Mouse (Mus musculus) heart, adult 2 months (tissue): Measurements from ENCODE around the gene Gm44790. TPM values are rescaled to one million over a fixed set of nuclear protein-coding genes. Genes with fewer than 3 reads are reported as not detected.

Source experiments
- DNase-seq, 2 experiments: peaks; one replicate each; pipeline ENCODE4 v3.0.0; 2021
- H3K27ac ChIP-seq: fragments of 200-600 bp; 2 replicates; pipeline ENCODE4 v1.8.1; 2022
- H3K27me3 ChIP-seq: fragments of 200-500 bp; 2 replicates; pipeline ENCODE4 v1.6.1; 2012; ENCODE audit warnings: mild to moderate bottlenecking, low read length, inconsistent platforms, mixed read lengths; ENCODE audit not compliant: control insufficient read depth, insufficient read depth
- H3K36me3 ChIP-seq: fragments of 200-500 bp; 2 replicates; pipeline ENCODE4 v1.6.1; 2012; ENCODE audit warnings: low read length, inconsistent platforms; ENCODE audit not compliant: control insufficient read depth, insufficient read depth
- H3K4me1 ChIP-seq: fragments of 200-500 bp; 2 replicates; pipeline ENCODE4 v1.6.1; 2011; ENCODE audit warnings: low read length; ENCODE audit not compliant: control insufficient read depth, insufficient read depth
- H3K4me3 ChIP-seq: fragments of 200-600 bp; 2 replicates; pipeline ENCODE4 v1.8.1; 2022
- H3K79me2 ChIP-seq: fragments of 200-500 bp; replicated peaks from 2 replicates; pipeline ENCODE4 v1.6.1; 2012; ENCODE audit warnings: mild to moderate bottlenecking, inconsistent platforms, low read length, moderate library complexity, mixed read lengths; ENCODE audit not compliant: control insufficient read depth, insufficient read depth
- H3K9ac ChIP-seq: fragments of 200-500 bp; 2 replicates; pipeline ENCODE4 v1.6.1; 2012; ENCODE audit warnings: low read depth, mild to moderate bottlenecking, control low read depth, inconsistent platforms, low read length, mixed read lengths
- CTCF ChIP-seq: fragments of 200-600 bp; IDR thresholded peaks from 2 replicates; pipeline ENCODE4 v1.8.1; 2022; ENCODE audit warnings: antibody characterized with exemption, mild to moderate bottlenecking, moderate library complexity
- EP300 ChIP-seq: fragments of 200-500 bp; IDR thresholded peaks from 2 replicates; pipeline ENCODE4 v1.6.1; 2011; ENCODE audit warnings: low read depth, low read length, control low read depth; ENCODE audit not compliant: insufficient read depth
- POLR2A ChIP-seq: fragments of 200-500 bp; IDR thresholded peaks from 2 replicates; pipeline ENCODE4 v1.6.1; 2011; ENCODE audit warnings: mild to moderate bottlenecking, low read depth, low read length, control low read depth; ENCODE audit not compliant: insufficient read depth
- WGBS: fragments of 180-500 bp; shearing (Covaris S2); methylation state at CpG from one replicate; pipeline ENCODE4 v1.1.7; 2018; 5-methylcytosine and 5-hydroxymethylcytosine counted together
- intact Hi-C: fragments of 180-260 bp; cut with DNase I; formaldehyde crosslinking; loops from one replicate; pipeline ENCODE4 v1.15.1; 2025
- polyA plus RNA-seq: library from polyadenylated mRNA; depleted of rRNA; stranded (reverse); fragments of >200 nt; gene quantifications from 2 replicates; pipeline ENCODE4 v1.2.3, GENCODE M21; 2012
- total RNA-seq, 2 experiments: library from RNA; stranded (reverse); gene quantifications; 2 replicates each; pipeline ENCODE4 v1.2.3; 2021

The Gm44790 gene
- total and polyA plus RNA-seq, 3 experiments = not detected

DNA sequence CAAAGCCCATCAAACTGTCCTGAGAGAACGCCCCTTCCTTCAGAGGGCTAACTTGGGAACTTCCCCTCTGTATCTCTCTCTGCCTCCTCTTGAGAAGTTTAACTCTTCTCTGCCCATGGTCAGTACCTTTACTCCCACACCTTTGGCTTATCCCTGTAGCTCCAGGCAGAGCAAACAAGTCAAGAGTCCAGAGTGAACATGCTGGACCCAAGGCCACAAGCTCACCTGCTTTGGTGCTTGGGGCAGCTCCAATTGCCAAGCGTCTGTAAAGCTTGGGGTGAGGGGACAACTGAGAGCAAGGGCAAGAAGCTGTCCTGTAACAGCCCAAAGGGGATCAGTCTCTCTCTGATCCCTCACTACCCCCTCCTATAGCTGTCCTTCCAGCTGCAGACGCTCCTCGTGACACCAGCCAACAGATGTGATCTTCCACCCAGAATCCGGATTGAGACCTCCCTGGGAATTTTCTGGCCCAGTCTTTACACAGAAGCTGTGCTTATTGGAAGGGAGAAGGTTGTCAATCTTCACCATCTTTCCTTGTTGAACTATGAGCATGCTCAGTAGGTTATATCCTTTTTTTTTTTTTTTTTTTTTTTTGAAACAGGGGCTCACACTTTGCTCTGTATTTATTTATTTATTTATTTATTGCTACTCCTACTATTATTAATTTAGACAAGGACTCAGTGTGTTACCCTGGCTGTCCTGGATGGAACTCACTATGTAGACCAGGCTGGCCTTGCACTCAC lies 40.9 kb upstream of the Gm44790 start:
- Histone ChIP-seq H3K79me2 (no peaks in the 10 kb centered on the region), H3K27ac (no peak overlapping the region), H3K36me3 (no peaks in the 10 kb centered on the region), H3K27me3 (no peaks in the 10 kb centered on the region), H3K4me3 (no peak overlapping the region), H3K4me1 (no peaks in the 10 kb centered on the region), H3K9ac (no peak overlapping the region)
- TF ChIP-seq EP300 (no peak), POLR2A (no peak), CTCF (no peak)
- DNase-seq = no peak
- 86% methylated on average over 5 of the region's 5 CpGs for WGBS
- intact Hi-C loops = no loop called here

DNA sequence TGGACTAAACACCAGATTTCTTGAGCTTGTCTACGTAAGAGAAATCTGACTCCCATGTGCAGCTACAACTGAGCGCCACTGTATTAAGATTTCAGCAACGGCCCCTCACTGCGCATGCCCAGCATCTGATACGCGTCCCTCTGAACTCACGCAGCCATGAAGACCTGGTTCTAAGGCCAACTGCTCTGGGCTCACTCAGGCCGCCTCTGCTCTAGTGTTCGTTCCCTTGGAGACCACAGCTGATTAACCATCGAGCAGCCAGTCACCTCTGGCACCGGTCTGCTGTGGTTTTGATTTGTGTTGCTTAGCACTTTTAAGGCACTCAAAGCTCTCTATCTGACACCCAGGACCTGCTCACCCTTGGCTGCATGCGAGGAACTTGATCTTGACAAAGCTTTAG lies 39.1 kb upstream of the Gm44790 start:
- Histone ChIP-seq H3K4me1 (no peaks in the 10 kb centered on the region), H3K36me3 (no peaks in the 10 kb centered on the region), H3K9ac (no peak overlapping the region), H3K27me3 (no peaks in the 10 kb centered on the region), H3K27ac (no peak overlapping the region), H3K79me2 (no peaks in the 10 kb centered on the region), H3K4me3 (no peak overlapping the region)
- intact Hi-C loops = no loop called here
- 82% methylated on average over 12 of the region's 12 CpGs for WGBS
- TF ChIP-seq EP300 = no peak
- TF ChIP-seq POLR2A = no peak
- TF ChIP-seq CTCF = no peak
- DNase-seq = no peak

DNA sequence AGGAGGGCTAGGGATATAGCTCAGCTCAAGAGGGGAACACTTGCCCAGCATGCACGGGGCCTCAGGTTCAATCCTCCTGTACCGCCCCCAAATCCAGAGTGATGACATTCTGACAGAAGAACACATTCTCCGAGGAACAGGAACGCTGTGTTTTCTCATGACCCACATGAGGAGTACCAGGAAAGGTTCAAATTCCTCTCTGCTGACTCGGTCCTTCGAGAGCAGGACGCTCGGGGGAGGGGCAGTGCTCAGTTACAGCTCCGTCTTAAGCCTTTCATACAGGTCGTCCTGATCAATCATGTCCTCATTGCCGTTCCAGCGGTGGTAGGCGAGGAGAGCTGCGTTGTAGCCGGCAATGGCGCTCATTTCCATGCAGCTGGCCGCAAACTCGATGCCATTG lies 38.0 kb upstream of the Gm44790 start:
- no peak for DNase-seq
- 61% methylated on average over 18 of the region's 18 CpGs for WGBS

DNA sequence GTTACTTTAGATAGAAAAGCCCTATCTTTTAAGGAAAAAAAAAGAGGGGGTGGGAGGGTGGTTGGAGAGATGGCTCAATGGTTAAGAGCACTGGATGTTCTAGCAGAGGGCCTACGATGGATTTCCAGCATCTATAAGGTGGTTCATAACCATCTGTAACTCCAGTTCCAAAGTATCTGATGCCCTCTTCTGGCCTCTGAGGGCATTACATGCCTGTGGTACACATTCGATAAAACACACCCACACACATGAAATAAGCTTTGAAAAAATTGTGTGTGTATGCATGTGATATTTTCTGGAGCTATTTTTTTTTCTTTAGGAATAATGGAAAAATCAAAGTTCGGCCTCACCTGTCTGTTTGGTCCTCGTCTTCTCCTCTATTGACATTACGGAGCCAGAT lies 35.1 kb upstream of the Gm44790 start:
- no peak for DNase-seq
- intact Hi-C loops = no loop called here
- Histone ChIP-seq H3K36me3 (no peaks in the 10 kb centered on the region; the same call in 1 of the 2 replicates), H3K79me2 (no peaks in the 10 kb centered on the region), H3K27ac (no peak overlapping the region), H3K27me3 (no peaks in the 10 kb centered on the region), H3K4me3 (no peak overlapping the region), H3K4me1 (peaks cover 3% of the 10 kb centered on the region; the same call in 1 of the 2 replicates), H3K9ac (no peak overlapping the region)
- 98% methylated on average over 5 of the region's 5 CpGs for WGBS
- TF ChIP-seq POLR2A (no peak), CTCF (peak; percentile 61)

More for the DNA sequence above, 38.0 kb upstream of the Gm44790 start:
- H3K27me3 ChIP-seq = no peaks in the 10 kb centered on the region
- H3K4me1 ChIP-seq = no peaks in the 10 kb centered on the region
- no peak overlapping the region for H3K4me3 ChIP-seq
- no peak overlapping the region for H3K27ac ChIP-seq
- intact Hi-C loops = no loop called here
- no peaks in the 10 kb centered on the region for H3K36me3 ChIP-seq
- no peaks in the 10 kb centered on the region for H3K79me2 ChIP-seq
- H3K9ac ChIP-seq = no peak overlapping the region
- no peak for TF ChIP-seq CTCF
- no peak for TF ChIP-seq POLR2A
- TF ChIP-seq EP300 = no peak

DNA sequence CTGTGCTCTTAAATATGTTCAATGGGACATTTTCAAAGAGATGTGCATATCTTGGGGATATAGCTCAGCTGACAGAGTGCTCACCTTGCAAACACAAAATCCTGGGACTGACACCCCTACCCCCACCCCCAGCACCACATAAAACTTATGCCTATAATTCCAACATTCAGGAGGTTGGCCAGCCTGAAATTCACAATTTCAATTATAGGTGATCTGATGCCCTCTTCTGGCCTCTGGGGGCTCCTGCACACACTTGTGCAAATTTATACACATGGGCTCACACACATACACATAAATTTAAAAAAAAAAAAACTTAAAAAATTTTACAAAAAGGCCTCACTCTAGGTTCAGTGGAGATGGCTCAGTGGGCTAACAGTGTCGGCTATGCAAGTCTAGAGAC lies 33.3 kb upstream of the Gm44790 start:
- no peak overlapping the region for H3K27ac ChIP-seq

DNA sequence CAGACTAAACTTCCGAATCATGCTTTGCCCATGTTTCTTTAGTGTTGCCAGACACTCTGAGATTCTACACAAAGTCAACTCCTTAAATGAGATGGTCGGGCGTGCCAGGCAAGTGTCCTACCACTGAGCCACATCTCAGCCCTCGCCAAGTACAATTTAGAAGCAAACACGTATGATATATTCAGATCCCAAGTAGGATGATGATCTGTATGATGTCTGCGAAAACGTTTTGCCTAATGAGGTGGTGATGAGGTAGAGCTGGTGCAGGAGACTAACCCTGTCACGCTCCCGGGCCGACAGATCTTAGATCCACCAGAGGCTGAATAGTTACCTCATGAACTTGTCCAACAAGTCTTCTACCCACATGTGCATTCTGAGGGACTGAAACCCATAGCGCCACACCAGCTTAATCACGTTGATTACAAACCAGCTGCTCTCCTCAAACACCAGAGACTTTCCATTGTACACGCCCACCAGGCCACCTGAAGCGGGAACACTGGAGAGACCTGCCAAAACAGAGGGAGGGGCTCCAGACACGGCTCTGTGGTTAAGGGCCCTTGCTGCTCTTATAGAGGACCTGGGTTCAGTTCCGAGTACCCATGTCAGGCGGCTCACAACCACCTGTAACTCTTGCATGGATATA lies 32.3 kb upstream of the Gm44790 start:
- intact Hi-C loops = no loop called here
- Histone ChIP-seq H3K27me3 (no peaks in the 10 kb centered on the region), H3K36me3 (no peaks in the 10 kb centered on the region; the same call in 1 of the 2 replicates), H3K4me1 (peaks cover 6% of the 10 kb centered on the region; the same call in 1 of the 2 replicates), H3K9ac (no peak overlapping the region), H3K4me3 (no peak overlapping the region), H3K79me2 (no peaks in the 10 kb centered on the region), H3K27ac (no peak overlapping the region)
- 93% methylated on average over 17 of the region's 17 CpGs for WGBS
- TF ChIP-seq CTCF (no peak), POLR2A (no peak), EP300 (no peak)
- no peak for DNase-seq

More for the DNA sequence above, 33.3 kb upstream of the Gm44790 start:
- Histone ChIP-seq H3K27me3 (no peaks in the 10 kb centered on the region), H3K36me3 (no peaks in the 10 kb centered on the region; the same call in 1 of the 2 replicates), H3K4me1 (peaks cover 6% of the 10 kb centered on the region; the same call in 1 of the 2 replicates), H3K79me2 (no peaks in the 10 kb centered on the region), H3K4me3 (no peak overlapping the region), H3K9ac (no peak overlapping the region)
- WGBS = 100% methylated on average over 1 of the region's 1 CpGs
- DNase-seq = no peak
- intact Hi-C loops = no loop called here
- TF ChIP-seq CTCF (peak; percentile 38), EP300 (no peak)
